Mouse (Mus musculus) Muller cell, postnatal 12 days (primary cell): Measurements from ENCODE around the gene Fto.
A peak's percentile ranks its signal among the peaks of the same experiment; 100 is the strongest.

Source experiments
- DNase-seq: peaks from one replicate; pipeline ENCODE4 v3.0.0-alpha.2; 2015; ENCODE audit errors: inconsistent ontology term

Fto gene

DNA sequence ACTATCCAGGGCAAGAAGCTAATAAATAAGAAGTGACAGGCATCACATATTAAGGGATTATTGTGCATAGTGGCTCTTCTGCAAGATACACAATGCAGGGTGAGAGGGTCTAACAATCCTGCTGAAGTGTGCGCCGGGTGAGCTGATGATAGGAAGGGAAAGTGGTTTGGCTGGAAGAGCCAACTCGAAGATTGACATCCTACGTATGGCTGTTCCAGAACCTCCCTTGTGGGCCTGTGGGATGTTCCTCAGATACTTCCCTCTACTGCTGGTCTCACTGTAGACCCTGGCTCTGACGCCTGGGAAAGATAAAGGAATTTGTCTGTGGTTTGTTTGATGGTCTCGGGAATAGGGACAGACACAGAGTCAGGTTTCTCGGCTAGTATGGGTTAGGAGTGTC is 297.9 kb downstream of the Fto start:
- peak; percentile 31 for DNase-seq

GRCm38 (mm10) chr8:91611723-91612362 is 298.5 kb downstream of the Fto start:
- DNase-seq = peak; percentile 70

GRCm38 (mm10) chr8:91612387-91613130 is 299.2 kb downstream of the Fto start:
- peak; percentile 18 for DNase-seq

- no peak for DNase-seq
Measured at GRCm38 (mm10) chr8:91613603-91614002, 300.3 kb downstream of the Fto start.

GRCm38 (mm10) chr8:91615196-91615595 is 301.9 kb downstream of the Fto start:
- DNase-seq = no peak

DNA sequence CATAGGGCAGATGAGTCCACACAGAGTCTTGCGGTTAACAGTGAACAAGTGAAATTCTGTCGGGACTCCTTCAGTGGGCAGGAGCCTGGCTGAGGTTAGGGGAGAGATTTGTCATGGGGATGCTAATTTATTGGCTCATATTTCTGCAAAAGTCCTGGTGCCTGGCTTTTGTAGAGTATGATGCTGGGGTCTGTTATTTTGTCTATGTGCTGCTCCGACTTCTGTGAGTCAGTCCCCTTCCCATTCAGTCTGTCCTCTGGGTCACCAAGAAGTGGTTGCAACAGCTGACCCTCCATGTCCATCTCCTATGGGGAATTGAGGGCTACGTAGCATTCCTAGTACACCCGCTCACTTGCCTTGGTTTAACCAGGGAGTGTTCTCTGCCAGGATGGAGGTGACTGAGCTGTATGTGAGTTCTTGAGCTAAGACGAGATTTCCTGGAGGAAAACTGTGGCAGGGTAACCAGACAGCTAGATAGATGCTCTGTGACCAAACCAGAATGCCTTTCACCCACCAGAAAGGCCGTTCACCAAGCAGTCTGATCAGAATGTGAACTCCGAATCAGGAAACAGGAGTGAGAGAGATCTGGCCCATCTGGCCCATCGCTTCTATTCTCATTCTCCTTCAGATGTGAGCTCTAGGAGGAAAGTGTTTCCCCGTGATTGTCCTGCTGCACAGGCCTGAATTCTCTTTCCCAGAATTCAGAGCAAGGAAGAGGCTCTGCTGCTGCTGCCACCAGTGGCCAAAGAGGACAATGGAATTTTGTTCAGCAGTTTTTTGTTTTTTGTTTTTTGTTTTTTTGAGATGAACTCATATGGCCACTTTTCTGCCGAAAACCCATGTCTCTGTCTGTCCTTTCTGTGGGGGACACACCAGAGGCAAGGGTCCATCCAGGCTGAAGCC is 302.7 kb downstream of the Fto start:
- no peak for DNase-seq

DNA sequence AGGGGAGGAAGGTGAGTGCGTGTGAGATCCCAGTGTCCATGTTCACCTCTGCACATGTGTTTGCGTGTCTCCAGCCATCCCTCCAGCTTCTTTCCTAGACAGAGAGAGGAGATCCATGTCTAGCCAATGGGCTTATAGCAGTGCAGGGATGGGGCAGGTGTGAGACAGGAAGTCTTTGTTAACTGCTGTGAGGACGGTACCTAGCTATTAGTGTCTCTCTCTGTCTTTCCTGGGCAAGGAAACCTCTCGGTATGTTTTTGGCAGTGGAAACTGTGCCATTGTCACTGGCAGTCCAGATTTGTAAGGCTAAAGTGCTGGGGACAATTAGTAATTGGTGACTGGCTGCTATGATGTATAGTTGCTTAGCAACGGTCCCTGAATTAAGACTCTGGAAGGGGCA is 304.4 kb downstream of the Fto start:
- no peak for DNase-seq

- peak; percentile 42 for DNase-seq
Measured at GRCm38 (mm10) chr8:91622757-91623156, 309.4 kb downstream of the Fto start.

DNA sequence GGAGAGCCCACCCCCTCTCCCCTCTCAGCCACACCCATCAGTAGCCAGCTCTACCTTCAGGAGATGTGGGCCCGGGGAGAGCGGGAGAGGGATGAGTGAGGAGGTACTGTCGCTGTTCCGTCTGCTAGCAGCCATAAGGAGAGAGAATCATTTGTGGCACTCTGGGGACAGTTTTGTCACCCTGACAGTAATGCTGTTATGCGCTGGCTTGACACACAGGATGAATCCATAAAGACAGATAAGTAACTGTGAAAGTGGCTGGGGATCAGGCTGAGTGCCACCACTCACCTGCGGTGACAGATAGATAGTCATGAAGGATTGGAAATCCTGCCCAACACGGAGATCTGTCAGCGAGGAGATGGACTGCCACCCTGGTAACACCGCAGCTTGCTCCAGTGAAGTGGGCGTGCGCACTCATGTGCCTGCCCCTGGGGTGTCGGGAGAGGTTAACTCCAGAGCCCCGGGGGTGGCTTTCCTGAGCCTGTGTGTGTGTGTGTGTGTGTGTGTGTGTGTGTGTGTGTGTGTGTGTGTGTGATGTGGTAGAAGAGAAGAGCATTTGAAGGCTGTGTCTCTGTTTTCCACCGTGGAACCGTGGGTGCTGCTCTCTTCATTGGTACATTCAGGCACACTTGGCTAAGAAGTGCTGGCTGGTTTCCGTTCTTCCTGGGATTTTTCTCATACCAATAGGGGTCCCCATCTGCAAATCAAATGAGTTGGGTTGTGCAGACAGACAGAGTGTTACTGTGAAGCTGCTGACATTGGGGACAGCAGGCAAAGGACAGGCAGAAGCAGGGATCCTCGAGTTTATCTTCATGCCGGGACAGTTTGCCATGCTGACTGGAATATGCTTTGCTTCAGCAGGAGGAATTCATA is 312.6 kb downstream of the Fto start:
- no peak for DNase-seq

- DNase-seq = no peak
Measured at GRCm38 (mm10) chr8:91629594-91629993, 316.3 kb downstream of the Fto start.

- DNase-seq = no peak
Measured at GRCm38 (mm10) chr8:91630320-91631033, 317.2 kb downstream of the Fto start.

GRCm38 (mm10) chr8:91632411-91632810 is 319.1 kb downstream of the Fto start:
- no peak for DNase-seq

- DNase-seq = no peak
Measured at GRCm38 (mm10) chr8:91635406-91635805, 322.1 kb downstream of the Fto start.

DNA sequence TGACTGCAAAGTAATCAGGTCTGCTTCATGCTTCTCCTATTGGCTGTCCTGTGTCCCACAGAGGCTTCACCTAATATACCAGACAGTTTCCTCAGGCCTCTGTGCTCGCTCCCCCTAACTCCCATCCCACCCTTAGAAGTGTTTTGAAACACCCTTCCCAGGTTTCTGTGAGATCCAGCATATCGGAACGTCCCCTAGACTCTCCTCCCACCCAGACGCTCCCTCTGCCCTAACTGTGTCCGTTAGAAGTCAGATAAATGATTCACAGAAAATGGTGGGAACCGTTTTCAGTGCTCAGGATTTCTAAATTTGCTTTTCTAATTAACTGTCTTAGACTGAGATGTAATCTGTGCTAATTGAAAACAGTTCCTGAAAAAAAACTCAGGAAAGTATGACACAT is 323.6 kb downstream of the Fto start:
- DNase-seq = no peak

DNA sequence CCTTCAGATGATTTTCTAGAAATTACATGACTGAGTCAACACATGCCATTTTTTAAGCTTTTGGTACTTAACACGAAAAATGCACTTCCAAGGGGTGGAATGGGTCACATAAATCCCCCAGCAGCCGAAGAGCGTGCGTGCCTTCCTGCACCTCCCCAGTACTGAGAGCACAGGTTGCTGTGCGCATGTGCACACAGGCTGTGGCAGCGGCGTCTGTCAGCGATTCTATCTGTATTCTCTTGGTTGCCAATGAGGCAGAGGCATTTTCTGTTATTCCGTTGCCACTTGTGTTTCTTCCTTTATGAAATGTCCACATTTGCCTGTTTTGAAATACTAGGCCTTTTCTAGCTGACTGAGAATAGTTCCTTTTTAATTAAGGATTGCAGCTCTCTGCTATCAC is 324.4 kb downstream of the Fto start:
- DNase-seq = no peak

- DNase-seq = peak; percentile 30
Measured at GRCm38 (mm10) chr8:91638256-91638655, 324.9 kb downstream of the Fto start.

DNA sequence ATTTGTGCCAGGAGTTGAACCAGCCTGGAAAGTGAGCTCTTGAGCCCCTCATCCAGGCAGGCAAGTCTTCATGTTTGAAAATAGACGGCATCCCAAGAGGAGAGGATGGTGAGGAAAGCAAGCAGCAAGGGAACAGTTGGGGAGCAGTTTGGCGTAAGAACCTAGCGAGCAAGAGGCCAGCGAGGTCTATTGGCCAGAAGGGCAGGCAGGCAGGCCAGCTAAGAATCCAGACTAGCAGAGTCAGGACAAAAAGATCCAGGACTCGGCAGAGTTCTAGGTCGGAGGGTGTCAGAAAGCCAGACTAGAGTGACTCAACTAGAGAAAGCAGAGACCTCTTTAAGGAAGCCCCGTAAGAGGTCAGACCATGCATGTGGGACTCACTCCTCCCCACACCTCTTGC is 327.1 kb downstream of the Fto start:
- DNase-seq = no peak

DNA sequence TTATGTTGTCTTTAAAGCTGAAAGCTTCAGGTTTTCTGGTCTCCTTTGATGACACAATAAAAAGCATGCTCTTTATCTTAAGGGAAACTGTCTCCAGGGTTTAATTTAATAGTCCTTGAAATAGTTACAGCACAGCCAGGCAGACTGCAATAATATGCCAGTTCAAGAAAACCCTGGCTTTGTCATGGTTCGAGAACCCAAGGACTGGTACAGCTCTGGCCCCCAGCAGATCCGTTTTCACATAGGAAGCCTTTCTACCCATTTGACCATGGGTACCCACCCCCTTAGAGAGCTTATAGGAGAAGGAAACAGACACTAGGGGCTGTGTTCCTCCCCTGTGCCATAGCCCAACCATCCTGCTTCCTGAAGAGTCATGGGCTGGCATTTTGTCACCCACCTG is 332.2 kb downstream of the Fto start:
- no peak for DNase-seq

- DNase-seq = peak; percentile 43
Measured at GRCm38 (mm10) chr8:91647959-91648358, 334.6 kb downstream of the Fto start.

GRCm38 (mm10) chr8:91648776-91649175 is 335.5 kb downstream of the Fto start:
- DNase-seq = no peak

- DNase-seq = no peak
Measured at GRCm38 (mm10) chr8:91653561-91653960, 340.2 kb downstream of the Fto start.
